Mouse (Mus musculus) induced T-regulatory cell, adult 2 months (primary cell): ENCODE data around the gene C130079G13Rik.
"Not testable (repeated sequence)": the region's sequence is repeated elsewhere in the genome, so short reads cannot be mapped to it uniquely, and the experiment has no call there.

Source experiments
- DNase-seq: peaks from one replicate; pipeline ENCODE4 v3.0.0-alpha.2; 2012; ENCODE audit warnings: low read depth

Gene C130079G13Rik

DNA sequence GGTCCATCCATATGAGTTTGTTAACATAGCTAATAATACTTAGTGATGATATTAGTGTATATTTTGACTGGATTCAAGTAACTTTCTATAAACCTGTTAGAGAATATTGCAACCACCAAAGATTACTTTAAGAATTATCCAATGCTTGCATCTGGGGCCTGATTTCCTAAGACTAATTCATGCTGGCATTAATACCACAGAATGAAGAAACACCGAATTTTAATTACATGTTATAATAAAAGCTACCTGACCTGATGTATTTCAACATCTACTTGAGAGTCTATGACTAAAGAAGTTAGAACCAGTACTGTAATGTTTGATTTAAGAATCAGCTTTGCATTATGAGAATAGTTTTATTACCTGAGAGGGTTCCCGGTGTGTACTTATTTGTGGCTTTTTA lies at the start of gene C130079G13Rik:
Gene C130079G13Rik, plus strand, starts transcription at position 301 of the 400 bp plus-strand sequence.
- no peak for DNase-seq

DNA sequence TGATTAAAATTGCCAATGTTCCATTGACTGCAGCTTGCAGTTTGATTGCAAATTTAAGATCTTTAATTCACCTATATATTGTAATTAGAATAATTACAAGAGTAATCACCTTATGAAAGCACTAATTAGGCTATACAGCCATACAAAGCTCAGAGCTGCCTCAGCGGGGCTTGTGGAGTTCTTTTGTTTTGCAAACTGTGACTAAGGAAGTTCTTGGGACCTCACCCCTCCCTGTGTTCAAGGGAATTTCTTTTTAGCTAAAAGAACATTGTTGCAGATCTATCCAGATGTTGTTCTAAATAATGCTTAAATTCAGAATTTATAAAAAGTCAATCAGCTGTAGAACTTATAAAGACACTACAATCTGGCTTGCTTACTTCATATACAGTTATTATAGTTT lies 47.4 kb upstream of the C130079G13Rik start:
- DNase-seq = not testable (repeated sequence)

DNA sequence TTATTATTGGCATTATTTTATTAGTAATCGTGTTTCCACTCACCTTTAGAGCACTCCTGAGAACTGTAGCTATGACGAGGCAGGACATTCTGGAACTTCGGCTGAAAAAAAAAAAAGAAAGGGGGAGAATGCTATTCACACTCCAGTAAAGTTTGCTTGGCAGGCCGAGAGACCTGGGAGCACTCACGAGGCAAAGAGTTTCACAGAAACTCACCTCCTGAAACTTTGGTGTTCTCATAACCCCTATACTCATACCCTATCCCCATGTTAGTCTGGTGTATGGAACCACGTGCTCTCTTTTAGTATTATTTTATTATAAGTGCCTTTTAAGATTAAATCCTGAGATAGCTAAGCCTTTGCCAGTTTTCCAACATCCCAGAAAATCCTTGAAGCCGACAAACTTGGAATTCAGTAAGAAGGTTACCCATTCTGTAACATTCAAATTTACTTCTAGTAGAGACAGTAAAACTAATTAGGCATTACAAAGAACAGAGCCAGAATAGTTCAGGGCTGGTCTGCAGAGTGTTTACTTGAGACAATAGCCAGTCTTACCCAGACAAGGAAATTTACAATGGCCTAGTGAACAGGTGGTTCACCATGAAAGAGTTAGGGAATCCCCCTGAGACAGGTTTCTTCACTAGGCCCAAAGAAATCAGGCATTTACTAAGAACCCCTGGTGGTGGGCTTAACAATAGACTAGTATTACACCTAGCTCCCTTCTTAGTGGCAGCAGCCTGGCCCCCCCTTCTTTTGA lies 45.0 kb upstream of the C130079G13Rik start:
- not testable (repeated sequence) for DNase-seq

DNA sequence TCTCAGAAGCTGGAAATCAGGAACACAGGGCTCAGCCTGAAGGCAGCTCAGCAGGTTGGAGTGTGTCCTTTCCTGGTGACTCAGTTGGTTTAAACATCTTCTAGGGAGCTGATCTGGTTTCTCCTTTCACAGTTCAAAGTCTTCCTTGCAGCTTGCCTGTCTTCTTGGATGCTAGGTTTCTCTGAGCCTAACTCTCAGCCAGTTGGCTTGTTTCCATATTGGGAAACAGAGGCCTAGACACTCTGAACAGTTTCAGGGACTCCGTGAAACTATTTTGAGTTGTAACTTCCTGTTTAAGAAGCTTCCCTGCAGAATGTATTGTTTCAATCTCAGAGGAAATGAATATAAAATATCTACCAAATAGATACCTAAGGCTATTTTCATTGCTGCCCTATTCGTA lies 31.7 kb upstream of the C130079G13Rik start:
- no peak for DNase-seq

DNA sequence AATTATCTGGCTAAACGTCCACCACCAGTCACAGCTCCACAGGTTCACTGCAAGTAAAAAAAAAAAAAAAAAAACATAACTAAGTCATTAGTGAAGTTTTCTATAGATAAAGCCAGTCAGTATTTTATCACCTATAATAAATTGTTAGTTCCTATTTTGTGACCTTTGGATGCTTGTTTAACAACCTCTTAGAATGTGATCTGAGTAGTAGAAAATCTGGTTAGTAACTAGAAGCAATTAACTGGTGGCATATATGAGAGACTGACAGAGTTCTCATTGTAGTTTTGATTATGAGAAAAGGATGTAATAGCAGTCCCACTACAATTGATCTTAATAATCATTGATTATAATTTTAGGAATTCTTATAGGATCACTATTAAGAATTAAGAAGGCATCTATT lies 9.6 kb downstream of the C130079G13Rik start:
- no peak for DNase-seq

DNA sequence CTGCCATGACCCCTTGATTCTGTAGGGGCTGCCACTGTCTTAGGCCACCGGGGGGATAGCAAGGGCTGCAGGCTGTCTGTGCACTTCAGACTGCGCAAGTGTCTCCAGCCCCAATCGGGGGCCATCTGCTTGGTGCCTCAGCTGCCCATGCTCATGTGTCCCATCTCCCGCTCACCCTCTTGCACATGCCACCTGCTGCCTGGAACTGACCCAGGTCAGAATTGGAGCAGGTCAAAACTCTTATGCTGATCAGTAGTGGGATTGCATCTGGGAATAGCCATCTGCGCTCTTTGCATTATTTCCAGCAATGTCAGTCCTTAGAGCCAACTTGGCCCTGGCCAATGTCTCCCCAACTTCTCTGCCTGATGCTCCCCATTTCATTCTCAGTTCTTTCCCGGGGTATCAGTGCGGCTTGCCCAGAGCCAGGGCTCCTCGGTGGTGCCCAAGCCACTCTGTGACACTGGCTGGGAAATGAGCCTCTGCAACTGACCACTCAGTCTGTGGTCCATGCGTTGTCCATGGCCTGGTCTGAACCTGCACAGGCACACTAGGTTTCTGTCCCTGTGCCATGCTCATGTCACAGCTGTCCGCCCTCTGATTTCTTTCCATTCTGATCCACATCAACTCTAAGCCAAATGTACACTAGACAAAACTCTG lies 22.4 kb downstream of the C130079G13Rik start:
- no peak for DNase-seq

DNA sequence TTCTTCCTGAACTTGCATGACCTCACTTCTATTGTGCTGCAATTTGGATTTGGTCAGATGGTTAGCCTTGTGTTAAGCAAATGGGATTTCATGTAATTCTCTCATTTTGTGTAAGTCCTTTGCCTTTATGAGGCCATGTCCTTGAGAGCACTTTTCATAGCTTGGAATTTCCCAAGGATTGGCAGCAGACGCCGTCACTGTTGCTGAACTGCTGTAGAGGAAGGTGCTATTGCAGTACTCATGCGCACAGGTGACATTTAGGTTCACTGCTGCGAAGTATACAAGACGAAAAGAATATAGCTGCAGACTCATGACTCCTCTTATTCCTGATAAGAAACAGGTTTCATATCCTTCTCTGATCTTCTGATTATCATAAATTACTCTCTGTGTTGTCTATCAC lies 45.9 kb downstream of the C130079G13Rik start:
- DNase-seq = no peak

DNA sequence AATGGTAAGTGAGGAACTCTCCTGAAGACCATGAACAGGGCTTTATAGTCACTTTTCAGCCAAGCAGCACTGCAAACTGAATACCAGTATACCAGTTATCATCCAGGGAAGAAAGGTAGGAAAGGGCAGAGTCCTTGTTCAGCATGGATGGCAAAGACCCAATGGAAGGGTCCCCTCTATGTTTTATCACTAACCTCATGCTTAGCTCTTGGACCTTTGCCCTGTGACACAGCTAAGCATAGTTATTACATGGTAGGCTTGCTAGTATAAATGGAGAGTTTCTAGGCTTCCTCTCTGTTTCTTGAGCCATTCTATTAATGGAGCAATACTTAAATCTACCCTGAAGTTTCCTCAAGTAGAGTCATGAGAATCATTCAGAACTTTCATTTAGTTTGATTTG lies 49.6 kb downstream of the C130079G13Rik start:
- DNase-seq = no peak
